Mouse (Mus musculus): Measurements from ENCODE around the gene Sema3e. TPM values are rescaled to one million over a fixed set of nuclear protein-coding genes. Genes with fewer than 3 reads are reported as not detected.

The Sema3e gene
- polyA plus RNA-seq, 1 experiment: not detected

DNA sequence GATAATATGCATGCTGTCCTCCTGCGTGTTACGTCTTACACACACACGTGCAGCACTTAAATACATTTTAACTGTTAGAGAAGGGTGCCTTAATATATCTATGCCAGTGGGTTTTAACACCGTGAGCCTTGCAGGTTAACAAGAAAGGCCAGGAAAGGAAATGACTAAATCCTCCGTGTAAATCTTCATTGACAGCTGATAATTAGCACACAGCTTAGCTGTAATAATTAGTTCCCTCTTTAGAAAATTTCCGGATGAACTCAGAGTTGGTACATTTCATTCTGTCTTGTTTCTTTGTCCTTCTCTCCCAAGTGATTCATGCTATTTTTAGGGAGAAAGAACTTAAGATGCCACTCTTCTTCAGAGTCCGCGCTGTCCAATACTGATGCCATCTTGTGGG is 110.9 kb downstream of the Sema3e start:
- no peak for TF ChIP-seq GATA1 (IDR thresholded peaks at IDR 0.05; ENCODE audit: low read length)

DNA sequence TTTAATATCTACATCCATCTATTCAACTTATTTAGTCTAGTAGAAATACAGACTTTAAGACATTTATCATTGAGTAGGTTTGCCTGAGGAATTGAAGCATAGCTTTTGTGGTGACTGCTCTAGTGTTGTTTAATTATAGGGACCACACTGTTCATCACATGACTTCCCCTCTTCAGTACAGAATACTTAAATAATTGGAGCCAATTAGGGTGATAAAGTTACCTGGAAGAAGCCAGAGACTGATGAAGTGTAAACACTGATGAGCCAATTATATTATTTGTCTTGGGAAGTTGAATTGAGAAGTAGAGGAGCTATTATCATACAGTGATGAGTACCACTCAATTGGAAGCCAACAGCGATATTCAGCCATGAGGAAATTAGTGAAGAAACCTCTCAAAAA is 113.6 kb downstream of the Sema3e start:
- no peak for TF ChIP-seq GATA1 (IDR thresholded peaks at IDR 0.05; ENCODE audit: low read length)

DNA sequence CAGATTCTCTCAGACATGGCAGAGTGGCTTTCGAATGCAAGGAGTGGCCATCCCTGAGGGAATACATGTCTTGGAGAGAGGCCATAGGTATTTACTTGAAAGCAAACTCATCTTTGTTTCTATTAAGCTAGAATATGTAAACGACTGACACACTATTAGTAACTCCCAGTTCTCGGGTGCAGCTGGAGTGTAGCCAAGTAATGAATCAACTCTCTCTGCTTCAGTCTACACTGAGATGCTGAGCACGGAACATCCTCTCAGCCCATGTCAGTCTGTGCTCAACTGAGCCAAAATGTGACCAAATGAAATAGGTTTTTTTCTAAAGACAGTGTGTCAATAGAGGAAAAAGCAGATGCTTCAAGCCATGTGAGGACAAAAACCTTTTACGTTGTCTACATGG is 137.5 kb downstream of the Sema3e start:
- no peak for TF ChIP-seq GATA1 (IDR thresholded peaks at IDR 0.05; ENCODE audit: low read length)

DNA sequence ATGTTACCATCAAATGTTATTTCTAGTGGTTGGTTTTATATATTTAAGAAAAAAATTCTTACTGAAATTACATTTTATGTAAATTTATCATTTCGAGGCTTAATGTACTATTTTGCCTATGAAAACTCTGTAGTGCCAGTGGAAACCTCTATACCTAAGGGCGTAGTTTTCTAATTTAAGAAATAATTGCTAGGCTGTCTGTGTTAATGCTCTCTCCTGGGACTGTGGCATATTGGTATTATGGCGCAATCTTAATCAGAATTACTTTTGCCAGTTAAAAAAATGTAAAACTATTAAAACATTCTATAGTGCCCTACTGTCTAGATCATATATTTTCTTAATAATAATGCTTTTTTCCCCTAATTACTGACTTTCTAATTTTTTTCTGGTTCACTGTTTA is 138.2 kb downstream of the Sema3e start:
- no peak for TF ChIP-seq GATA1 (IDR thresholded peaks at IDR 0.05; ENCODE audit: low read length)

DNA sequence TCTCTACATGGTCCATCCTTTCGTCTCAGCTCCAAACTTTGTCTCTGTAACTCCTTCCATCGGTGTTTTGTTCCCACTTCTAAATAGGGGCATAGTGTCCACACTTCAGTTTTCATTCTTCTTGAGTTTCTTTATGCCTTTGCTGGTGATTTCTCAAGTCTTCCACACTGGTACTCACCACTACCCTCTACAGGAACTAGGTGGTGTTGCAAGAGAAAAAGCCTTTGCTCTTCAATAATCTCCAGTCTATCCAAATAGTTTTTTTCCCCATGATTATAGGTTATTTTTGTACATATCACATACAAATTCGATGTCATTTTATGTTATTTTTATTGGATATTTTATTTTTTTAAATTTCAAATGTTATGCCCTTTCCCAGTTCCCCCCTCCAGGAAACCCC is 142.7 kb downstream of the Sema3e start:
- no peak for TF ChIP-seq GATA1 (IDR thresholded peaks at IDR 0.05; ENCODE audit: low read length)

DNA sequence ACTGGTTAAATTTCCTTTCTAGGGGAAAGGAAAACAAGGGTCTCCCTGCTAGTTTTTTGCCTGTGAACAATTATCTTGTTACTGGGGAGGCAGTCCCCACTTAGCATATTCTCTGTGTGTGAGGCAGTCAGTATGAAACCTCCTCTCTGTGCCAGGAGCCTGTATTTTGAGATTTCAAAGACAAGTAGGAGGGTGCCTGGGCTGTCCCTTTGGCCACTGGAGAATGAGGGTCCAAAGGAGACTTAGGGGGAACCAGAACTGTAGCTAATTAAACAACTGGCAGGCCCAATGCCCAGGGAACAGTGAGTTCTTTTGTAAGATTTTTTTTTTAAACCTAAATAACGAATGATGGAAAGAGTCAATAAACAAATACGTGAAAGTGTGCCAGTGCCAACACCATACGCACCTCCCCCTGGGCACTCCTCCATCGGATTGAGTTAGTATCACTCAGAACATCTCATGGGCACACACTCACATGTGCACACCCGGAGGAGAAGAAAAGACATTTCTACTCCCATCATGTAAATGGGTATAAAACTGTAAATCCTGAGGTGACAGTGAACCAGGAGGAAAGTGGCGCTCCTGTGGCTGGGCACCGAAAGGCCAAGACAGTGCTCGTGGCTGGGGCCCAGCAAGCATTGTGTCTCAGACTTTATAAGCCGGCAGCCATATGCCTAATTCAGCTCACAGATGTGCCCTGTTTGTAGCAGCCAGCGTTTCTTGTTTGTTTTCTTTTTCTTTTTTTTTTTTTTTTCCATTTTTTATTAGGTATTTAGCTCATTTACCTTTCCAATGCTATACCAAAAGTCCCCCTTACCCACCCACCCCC is 148.5 kb downstream of the Sema3e start:
- TF ChIP-seq GATA1 (IDR thresholded peaks at IDR 0.05; ENCODE audit: low read length): no peak

DNA sequence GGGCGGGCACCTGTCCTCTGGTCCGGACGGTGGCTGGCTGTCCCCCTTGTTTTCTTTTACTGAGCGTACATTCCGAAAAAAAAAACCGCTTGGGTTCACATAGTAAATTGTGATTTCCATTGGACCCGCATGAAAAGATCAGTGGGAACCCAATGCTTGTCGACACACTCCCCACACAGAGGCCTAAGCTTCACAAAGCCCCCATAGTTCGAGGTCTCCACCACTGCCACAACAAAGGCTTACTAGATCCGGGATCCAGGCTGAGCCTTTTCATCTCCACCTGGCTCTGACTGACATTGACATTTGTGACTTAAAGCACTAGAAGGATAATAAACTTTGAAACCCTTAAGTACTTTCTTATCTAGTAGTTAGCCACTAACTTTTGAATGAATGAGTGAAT is 155.5 kb downstream of the Sema3e start:
- no peak for TF ChIP-seq GATA1 (IDR thresholded peaks at IDR 0.05; ENCODE audit: low read length)

DNA sequence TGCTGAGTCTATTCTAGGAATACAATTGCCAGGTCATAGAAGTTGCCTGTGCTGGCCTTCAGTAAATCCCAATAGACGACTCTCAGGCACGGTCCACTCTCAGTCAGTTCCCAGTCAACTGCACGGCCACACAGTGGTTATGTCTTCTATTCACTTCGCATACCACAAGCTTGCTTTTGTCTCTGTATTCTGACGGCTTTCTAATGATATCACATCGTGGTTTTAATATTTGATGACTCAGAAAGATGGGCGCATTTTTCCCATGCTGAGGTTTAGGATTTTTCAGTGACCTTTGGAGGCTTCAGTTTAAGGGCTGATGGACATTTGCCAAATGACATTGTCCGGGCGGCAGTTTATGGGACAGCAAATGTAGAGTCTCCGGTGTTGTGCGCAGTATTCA is 157.1 kb downstream of the Sema3e start:
- TF ChIP-seq GATA1 (IDR thresholded peaks at IDR 0.05; ENCODE audit: low read length): no peak

DNA sequence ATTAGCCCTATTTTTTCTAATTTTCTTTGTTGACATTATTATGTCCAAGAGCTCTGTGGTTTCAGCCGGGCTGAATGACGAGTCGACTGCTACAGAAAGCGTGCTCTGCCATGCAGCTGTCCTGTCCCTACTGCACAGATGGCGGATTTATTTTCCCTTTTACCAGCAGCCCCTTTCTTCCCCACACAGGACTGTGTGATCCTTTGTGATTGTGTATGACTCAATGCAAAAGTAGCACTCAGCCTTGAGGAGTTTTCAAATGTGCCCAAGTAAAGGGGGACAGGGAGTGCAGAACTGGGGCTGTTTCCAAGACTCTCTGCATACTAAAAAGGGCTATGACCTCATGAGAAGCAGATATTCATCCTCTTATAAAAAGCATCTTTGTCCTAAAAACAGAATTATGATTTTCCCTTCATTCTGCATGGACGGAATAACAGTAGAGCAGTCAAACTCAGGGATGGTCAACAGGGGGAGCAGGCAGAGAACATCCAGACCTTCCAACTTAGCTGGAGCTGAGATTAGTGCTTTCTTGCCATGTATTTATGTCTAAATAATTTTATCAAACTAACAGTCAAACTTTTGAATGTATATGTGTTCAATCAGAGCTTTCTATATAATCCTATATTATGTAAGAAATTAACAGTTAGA is 170.2 kb downstream of the Sema3e start:
- TF ChIP-seq GATA1 (IDR thresholded peaks at IDR 0.05; ENCODE audit: low read length): no peak

DNA sequence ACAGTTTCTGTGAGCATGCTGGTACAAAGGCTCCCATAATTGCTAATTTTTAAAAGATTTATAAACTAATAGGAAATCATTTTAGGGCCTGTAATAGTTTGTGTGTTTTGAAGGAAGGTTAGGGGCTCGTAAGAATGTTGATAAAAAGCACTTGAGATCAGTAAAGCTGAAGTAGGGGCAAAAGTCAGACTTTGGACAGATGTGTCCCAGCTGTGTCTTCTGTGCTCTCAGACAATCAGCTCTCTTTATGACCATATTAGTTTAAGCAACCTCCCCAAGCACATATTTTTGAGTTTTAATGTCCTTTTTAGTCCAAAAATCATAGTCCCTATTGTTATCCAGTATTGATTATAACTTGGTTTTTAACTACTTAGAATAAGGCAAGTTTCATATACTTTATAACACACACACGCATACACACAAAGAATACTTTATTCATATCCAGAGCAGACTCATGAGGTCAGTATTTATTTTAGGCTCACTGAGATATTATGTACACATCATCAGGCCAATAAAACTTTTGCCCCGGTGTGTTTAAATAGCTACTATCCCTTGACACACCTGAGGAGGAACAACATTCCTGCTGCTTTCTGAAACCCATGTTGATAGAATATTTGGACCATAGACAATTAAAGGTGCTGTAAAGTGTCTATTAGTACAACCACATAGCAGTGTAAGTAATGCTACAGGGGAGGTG is 173.4 kb downstream of the Sema3e start:
- TF ChIP-seq GATA1 (IDR thresholded peaks at IDR 0.05; ENCODE audit: low read length): no peak

DNA sequence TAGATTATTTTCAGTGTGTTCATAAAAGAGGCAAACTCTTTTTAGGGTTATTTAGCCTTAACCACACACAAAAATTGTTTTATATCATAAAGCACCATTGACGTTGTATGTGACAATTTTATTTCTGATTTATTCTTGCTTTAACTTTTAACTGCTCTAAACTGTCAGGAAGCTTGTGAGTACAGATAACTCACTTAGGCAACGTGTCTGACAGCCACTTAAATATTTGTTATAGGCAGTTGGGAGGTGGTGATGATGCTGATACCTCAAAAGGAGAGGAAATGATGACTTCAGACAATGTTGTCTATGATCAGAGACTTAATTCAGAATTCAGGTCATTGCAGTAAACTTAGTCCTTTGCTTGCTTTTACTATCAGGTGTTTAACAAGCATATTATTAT is 181.7 kb downstream of the Sema3e start:
- TF ChIP-seq GATA1 (IDR thresholded peaks at IDR 0.05; ENCODE audit: low read length): no peak

DNA sequence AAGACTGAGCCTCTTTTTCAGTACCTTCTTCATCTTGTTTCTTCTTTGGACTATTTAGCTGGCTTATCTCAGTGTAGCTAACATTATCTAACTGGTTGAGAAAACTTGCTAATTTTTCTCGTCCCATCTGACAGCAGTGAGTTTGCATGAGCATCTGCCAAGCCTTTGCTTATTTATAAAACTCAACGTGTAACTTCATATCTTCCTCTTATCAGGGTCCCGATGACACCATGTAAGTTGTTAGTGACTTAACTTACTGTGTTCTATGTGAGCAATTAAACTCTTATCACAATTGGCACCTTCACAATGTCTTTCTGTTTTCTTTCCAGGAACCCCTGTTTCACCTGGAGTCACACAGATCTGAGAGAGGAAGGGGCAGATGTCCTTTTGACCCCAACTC is 184.9 kb downstream of the Sema3e start:
- TF ChIP-seq GATA1 (IDR thresholded peaks at IDR 0.05; ENCODE audit: low read length): no peak

DNA sequence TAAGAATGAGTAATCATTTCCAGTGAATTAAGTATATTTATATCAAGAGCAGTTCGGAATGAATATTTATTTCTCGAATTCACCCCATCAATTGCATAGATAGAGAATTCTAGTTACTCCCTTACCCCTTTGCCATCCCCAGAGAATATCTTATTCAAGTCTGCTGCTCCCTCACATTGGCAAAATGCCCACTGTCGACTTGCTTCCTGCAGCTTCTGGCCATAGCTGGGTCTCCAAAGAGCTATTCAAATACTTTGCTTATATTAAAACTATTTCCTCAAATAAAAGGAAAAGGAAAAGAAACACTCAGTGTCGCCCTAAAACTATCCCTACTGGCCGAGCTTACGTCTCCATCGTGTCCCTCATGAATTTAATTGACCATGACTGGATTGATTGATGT is 191.1 kb downstream of the Sema3e start:
- no peak for TF ChIP-seq GATA1 (IDR thresholded peaks at IDR 0.05; ENCODE audit: low read length)

DNA sequence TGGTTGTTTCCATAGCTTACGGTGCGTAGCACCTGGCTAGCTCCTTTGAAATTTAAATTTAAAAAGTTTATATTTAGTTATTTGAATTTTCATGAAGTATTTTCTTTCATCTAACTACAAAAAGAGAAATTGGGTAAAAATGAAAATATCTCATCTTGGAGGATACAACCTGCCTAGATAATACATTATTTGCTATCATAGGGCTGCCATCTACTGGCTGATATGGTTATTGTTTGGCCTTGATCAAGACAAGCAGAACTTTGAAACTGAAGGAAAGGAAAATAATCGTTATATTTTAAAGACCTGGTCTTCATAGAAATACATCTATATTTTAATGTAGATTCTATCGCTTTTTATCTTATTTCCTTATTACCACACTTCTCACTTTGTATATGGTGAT is 193.6 kb downstream of the Sema3e start:
- no peak for TF ChIP-seq GATA1 (IDR thresholded peaks at IDR 0.05; ENCODE audit: low read length)

DNA sequence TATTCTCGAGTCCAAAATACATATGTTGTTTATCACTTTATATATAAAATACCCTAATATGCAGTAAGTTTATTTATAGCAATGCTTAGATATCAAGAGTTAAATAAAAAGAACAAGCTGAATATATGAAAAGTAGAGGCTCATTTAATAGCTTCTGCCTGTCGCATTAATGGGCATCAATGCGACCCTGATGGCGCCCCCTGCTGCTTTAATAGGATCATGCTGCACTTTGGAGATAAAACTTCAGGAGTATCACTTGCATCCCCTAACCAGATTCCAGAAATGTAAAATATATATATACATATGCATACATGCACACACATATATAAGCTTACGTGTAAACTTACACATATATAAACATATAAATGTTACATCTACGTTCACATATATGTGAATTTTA is 199.4 kb downstream of the Sema3e start:
- no peak for TF ChIP-seq GATA1 (IDR thresholded peaks at IDR 0.05; ENCODE audit: low read length)

DNA sequence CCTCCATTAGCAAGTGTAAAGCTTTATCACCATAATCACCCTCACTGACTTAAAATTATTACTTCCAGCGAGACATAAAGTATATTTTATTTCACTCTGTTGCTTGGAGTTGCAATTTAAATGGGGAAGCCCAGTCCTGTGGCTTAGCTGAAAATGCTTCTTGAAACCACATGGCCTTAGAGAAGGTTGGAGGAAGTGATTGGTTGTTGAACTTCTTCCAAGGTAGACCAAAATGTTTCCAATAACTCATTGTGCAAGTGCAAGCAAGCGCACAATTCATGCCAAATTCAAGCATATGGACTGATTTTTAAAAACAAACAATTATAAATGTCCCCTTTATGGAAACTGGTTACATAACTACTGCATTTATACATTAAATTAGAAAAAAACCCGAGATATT is 206.0 kb downstream of the Sema3e start:
- TF ChIP-seq GATA1 (IDR thresholded peaks at IDR 0.05; ENCODE audit: low read length): no peak

DNA sequence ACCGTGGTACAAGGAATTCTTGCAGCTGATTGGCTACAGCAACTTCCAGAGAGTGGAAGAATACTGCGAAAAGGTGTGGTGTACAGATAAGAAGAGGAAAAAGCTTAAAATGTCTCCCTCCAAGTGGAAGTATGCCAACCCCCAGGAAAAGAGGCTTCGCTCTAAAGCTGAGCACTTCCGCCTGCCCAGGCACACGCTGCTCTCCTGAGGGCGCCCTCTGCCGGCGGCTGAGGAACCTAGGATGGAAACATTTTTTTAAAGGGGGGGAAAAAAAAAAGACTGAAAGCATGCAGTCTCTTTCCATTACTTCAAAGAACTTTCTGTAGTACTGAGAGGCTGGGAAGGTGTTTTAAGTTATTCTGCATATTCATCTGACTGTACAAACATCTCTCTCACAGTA is 227.5 kb downstream of the Sema3e start:
- TF ChIP-seq GATA1 (IDR thresholded peaks at IDR 0.05; ENCODE audit: low read length): no peak
